Mouse (Mus musculus) kidney, embryonic 15.5 days (tissue): Measurements from ENCODE around the gene Chrd. TPM values are rescaled to one million over a fixed set of nuclear protein-coding genes. Genes with fewer than 3 reads are reported as not detected.

Experiments used
- polyA plus RNA-seq: library from polyadenylated mRNA; unstranded; fragments of >200 nt; fragmentation: Nextera tagmentation; extraction: Ambion mirVana; gene quantifications from 2 replicates; pipeline ENCODE4 v1.2.1, GENCODE M21; 2015

Chrd gene
- polyA plus RNA-seq, 1 experiment from 2014 or later, result 7.4 TPM

Other genes starting within 250 kb of the Chrd start
- 108 and 121 TPM in 2 replicates for gene Eif2b5, start 234.3 kb upstream of the Chrd start, polyA plus RNA-seq
- gene Dvl3, start 216.1 kb upstream of the Chrd start, polyA plus RNA-seq, result 25.0 and 27.9 TPM in 2 replicates
- gene Ap2m1, start 197.6 kb upstream of the Chrd start, polyA plus RNA-seq, result 633 and 651 TPM in 2 replicates
- gene Abcf3, start 184.6 kb upstream of the Chrd start, polyA plus RNA-seq, result 52.6 and 64.5 TPM in 2 replicates
- gene Vwa5b2, start 143.7 kb upstream of the Chrd start, polyA plus RNA-seq, result 1.6 and 1.7 TPM in 2 replicates
- gene Eef1akmt4, start 121.5 kb upstream of the Chrd start, polyA plus RNA-seq, result 32.4 TPM in 2 replicates
- not detected in 2 replicates for gene Gm49333, start 121.5 kb upstream of the Chrd start, polyA plus RNA-seq
- 42.6 and 43.8 TPM in 2 replicates for gene Alg3, start 121.4 kb upstream of the Chrd start, polyA plus RNA-seq
- 1.4 and 1.5 TPM in 2 replicates for gene Camk2n2, start 111.8 kb upstream of the Chrd start, polyA plus RNA-seq
- gene Ece2, start 103.3 kb upstream of the Chrd start, polyA plus RNA-seq, result 4.0 TPM in 2 replicates
- 330 and 353 TPM in 2 replicates for gene Psmd2, start 81.5 kb upstream of the Chrd start, polyA plus RNA-seq
- gene Eif4g1, start 64.8 kb upstream of the Chrd start, polyA plus RNA-seq, result 187 and 208 TPM in 2 replicates
- gene Fam131a, start 39.9 kb upstream of the Chrd start, polyA plus RNA-seq, result 6.4 and 6.7 TPM in 2 replicates
- 116 and 120 TPM in 2 replicates for gene Polr2h, start 15.5 kb upstream of the Chrd start, polyA plus RNA-seq
- 16.3 and 20.1 TPM in 2 replicates for gene Clcn2, start 15.4 kb upstream of the Chrd start, polyA plus RNA-seq
- 1.2 TPM in 2 replicates for gene Thpo, start 1.4 kb downstream of the Chrd start, polyA plus RNA-seq